Mouse (Mus musculus) limb, embryonic 14.5 days (tissue): ENCODE results near the gene Dnajc2. TPM values are rescaled to one million over a fixed set of nuclear protein-coding genes. Genes with fewer than 3 reads are reported as not detected.
"Not testable (repeated sequence)": the region's sequence is repeated elsewhere in the genome, so short reads cannot be mapped to it uniquely, and the experiment has no call there.

Experiments used
- ATAC-seq: fragments of 200-750 bp; cut with Nextera tagmentation; 2 replicates; pipeline ENCODE4 v1.8.0; 2017; ENCODE audit warnings: low read depth, moderate number of reproducible peaks, moderate TSS enrichment; ENCODE audit not compliant: low FRiP score
- DNase-seq: peaks from one replicate; pipeline ENCODE4 v3.0.0-alpha.2; 2015; ENCODE audit warnings: low spot score
- H3K27ac ChIP-seq: fragments of 300-500 bp; sonication (generic); replicated peaks from 2 replicates; pipeline ENCODE4 v1.5.1; 2014; ENCODE audit warnings: low read depth, mild to moderate bottlenecking, low read length, moderate library complexity, mixed read lengths
- H3K27me3 ChIP-seq: fragments of 300-500 bp; sonication (generic); 2 replicates; pipeline ENCODE4 v1.6.1; 2014; ENCODE audit warnings: low read length, mixed read lengths; ENCODE audit not compliant: control insufficient read depth, insufficient read depth
- H3K36me3 ChIP-seq: fragments of 300-500 bp; sonication (generic); 2 replicates; pipeline ENCODE4 v1.6.1; 2014; ENCODE audit warnings: mild to moderate bottlenecking, low read length, moderate library complexity, mixed read lengths; ENCODE audit not compliant: control insufficient read depth, insufficient read depth
- H3K4me1 ChIP-seq: fragments of 300-500 bp; sonication (generic); 2 replicates; pipeline ENCODE4 v1.6.1; 2014; ENCODE audit warnings: antibody characterized with exemption, low read length, mixed read lengths; ENCODE audit not compliant: control insufficient read depth, insufficient read depth
- H3K4me2 ChIP-seq: fragments of 300-500 bp; sonication (generic); replicated peaks from 2 replicates; pipeline ENCODE4 v1.6.1; 2014; ENCODE audit warnings: low read depth, mild to moderate bottlenecking, low read length, moderate library complexity; ENCODE audit not compliant: severe bottlenecking
- H3K4me3 ChIP-seq: fragments of 300-500 bp; sonication (generic); replicated peaks from 2 replicates; pipeline ENCODE4 v1.5.1; 2014; ENCODE audit warnings: low read length
- H3K9ac ChIP-seq: fragments of 300-500 bp; sonication (generic); 2 replicates; pipeline ENCODE4 v1.6.1; 2014; ENCODE audit warnings: mild to moderate bottlenecking, low read depth, low read length, moderate library complexity; ENCODE audit not compliant: severe bottlenecking
- H3K9me3 ChIP-seq: fragments of 300-500 bp; sonication (generic); 2 replicates; pipeline ENCODE4 v1.6.1; 2016; ENCODE audit warnings: low read length; ENCODE audit not compliant: control insufficient read depth
- POLR2A ChIP-seq: fragments of 200-500 bp; IDR thresholded peaks from 2 replicates; pipeline ENCODE4 v1.8.0; 2012; ENCODE audit warnings: inconsistent platforms, mild to moderate bottlenecking, moderate library complexity, borderline replicate concordance; ENCODE audit not compliant: insufficient read depth, insufficient read length; ENCODE audit errors: extremely low read depth
- WGBS: fragments of 180-500 bp; shearing (Covaris S2); extraction: QIAGEN DNeasy Blood & Tissue Kit; methylation state at CpG from one replicate; pipeline ENCODE4 v1.1.7; 2014; 5-methylcytosine and 5-hydroxymethylcytosine counted together
- polyA plus RNA-seq, 2 experiments: library from polyadenylated mRNA; depleted of rRNA in 1 of 2; stranded (reverse) in 1 of 2; unstranded in 1 of 2; fragments of >200 nt; fragmentation: Nextera tagmentation in 1 of 2; extraction: Ambion mirVana in 1 of 2; gene quantifications; 2 replicates each; pipeline versions ENCODE4 v1.2.1 to v1.2.3; 2012 to 2014

Gene Dnajc2
- polyA plus RNA-seq, 2 experiments = 25.4 to 60.2 TPM

- H3K4me2 ChIP-seq = no peak overlapping the region
- H3K9ac ChIP-seq = no peak overlapping the region
- no peak for TF ChIP-seq POLR2A
- no peaks in the 10 kb centered on the region for H3K27me3 ChIP-seq
- no peak for ATAC-seq
- H3K36me3 ChIP-seq = no peaks in the 10 kb centered on the region
- 87% methylated on average over 4 of the region's 4 CpGs for WGBS
- no peak for DNase-seq
- H3K9me3 ChIP-seq = no peaks in the 10 kb centered on the region
- H3K4me1 ChIP-seq = no peaks in the 10 kb centered on the region
- no peak overlapping the region for H3K4me3 ChIP-seq
- H3K27ac ChIP-seq = no peak overlapping the region
Measured at GRCm38 (mm10) chr5:21714447-21714846, 70.6 kb downstream of the Dnajc2 start.

GRCm38 (mm10) chr5:21712127-21712715 is 72.8 kb downstream of the Dnajc2 start:
- no peaks in the 10 kb centered on the region for H3K27me3 ChIP-seq
- ATAC-seq (no peak), DNase-seq (no peak)
- no peaks in the 10 kb centered on the region for H3K9me3 ChIP-seq
- H3K36me3 ChIP-seq = no peaks in the 10 kb centered on the region
- H3K4me3 ChIP-seq = no peak overlapping the region
- no peak overlapping the region for H3K9ac ChIP-seq
- no peak for TF ChIP-seq POLR2A
- H3K4me2 ChIP-seq = no peak overlapping the region
- WGBS = 66% methylated on average over 13 of the region's 13 CpGs
- no peak overlapping the region for H3K27ac ChIP-seq
- no peaks in the 10 kb centered on the region for H3K4me1 ChIP-seq

GRCm38 (mm10) chr5:21708011-21708410 is 77.0 kb downstream of the Dnajc2 start:
- H3K27me3 ChIP-seq, H3K36me3 ChIP-seq, H3K9me3 ChIP-seq, H3K27ac ChIP-seq, H3K4me1 ChIP-seq, H3K9ac ChIP-seq, ATAC-seq, H3K4me2 ChIP-seq, H3K4me3 ChIP-seq, DNase-seq: not testable (repeated sequence)
- 86% methylated on average over 8 of the region's 8 CpGs for WGBS

Other genes starting within 250 kb of the Dnajc2 start
- gene Lrrc17, start 241.7 kb downstream of the Dnajc2 start, polyA plus RNA-seq (2012; rRNA removed) = 87.7 and 102 TPM in 2 replicates
- gene Lrrc17, start 241.7 kb downstream of the Dnajc2 start, polyA plus RNA-seq (2014; fragmentation: Nextera tagmentation; extraction: Ambion mirVana) = 109 and 116 TPM in 2 replicates
- 0.15 and 0.28 TPM in 2 replicates for gene Fbxl13, start 139.6 kb downstream of the Dnajc2 start, polyA plus RNA-seq (2012; rRNA removed)
- 0.25 and 0.33 TPM in 2 replicates for gene Fbxl13, start 139.6 kb downstream of the Dnajc2 start, polyA plus RNA-seq (2014; fragmentation: Nextera tagmentation; extraction: Ambion mirVana)
- gene Armc10, start 139.4 kb downstream of the Dnajc2 start, polyA plus RNA-seq (2012; rRNA removed) = 55.0 and 56.0 TPM in 2 replicates
- 44.4 and 49.8 TPM in 2 replicates for gene Armc10, start 139.4 kb downstream of the Dnajc2 start, polyA plus RNA-seq (2014; fragmentation: Nextera tagmentation; extraction: Ambion mirVana)
- gene Napepld, start 83.9 kb downstream of the Dnajc2 start, polyA plus RNA-seq (2012; rRNA removed) = 2.3 and 2.7 TPM in 2 replicates
- 2.1 and 2.2 TPM in 2 replicates for gene Napepld, start 83.9 kb downstream of the Dnajc2 start, polyA plus RNA-seq (2014; fragmentation: Nextera tagmentation; extraction: Ambion mirVana)
- 63.2 and 80.0 TPM in 2 replicates for gene Pmpcb, start 48.1 kb downstream of the Dnajc2 start, polyA plus RNA-seq (2012; rRNA removed)
- 82.7 and 85.1 TPM in 2 replicates for gene Pmpcb, start 48.1 kb downstream of the Dnajc2 start, polyA plus RNA-seq (2014; fragmentation: Nextera tagmentation; extraction: Ambion mirVana)
- gene Psmc2, start within 50 bp of the Dnajc2 start, polyA plus RNA-seq (2012; rRNA removed) = 64.9 and 89.1 TPM in 2 replicates
- gene Psmc2, start within 50 bp of the Dnajc2 start, polyA plus RNA-seq (2014; fragmentation: Nextera tagmentation; extraction: Ambion mirVana) = 165 and 174 TPM in 2 replicates
- 0.01 and 0.04 TPM in 2 replicates for gene Slc26a5, start 80.4 kb upstream of the Dnajc2 start, polyA plus RNA-seq (2012; rRNA removed)
- gene Slc26a5, start 80.4 kb upstream of the Dnajc2 start, polyA plus RNA-seq (2014; fragmentation: Nextera tagmentation; extraction: Ambion mirVana) = not detected in 2 replicates